Mouse (Mus musculus) liver, embryonic 13.5 days (tissue): ENCODE data around the gene Cldn10. TPM values are rescaled to one million over a fixed set of nuclear protein-coding genes. Genes with fewer than 3 reads are reported as not detected.

Experiments used
- ATAC-seq: fragments of 200-750 bp; cut with Nextera tagmentation; 2 replicates; pipeline ENCODE4 v1.8.0; 2017; ENCODE audit warnings: low read depth, mild to moderate bottlenecking, moderate number of reproducible peaks, moderate library complexity
- DNase-seq: peaks from one replicate; pipeline ENCODE4 v3.0.0; 2022
- H3K27ac ChIP-seq: fragments of 300-500 bp; sonication (generic); 2 replicates; pipeline ENCODE4 v1.5.1; 2015; ENCODE audit warnings: moderate library complexity, mild to moderate bottlenecking, inconsistent platforms
- H3K27me3 ChIP-seq: fragments of 300-500 bp; sonication (generic); 2 replicates; pipeline ENCODE4 v1.6.1; 2015; ENCODE audit warnings: mild to moderate bottlenecking, inconsistent platforms
- H3K36me3 ChIP-seq: fragments of 300-500 bp; sonication (generic); 2 replicates; pipeline ENCODE4 v1.6.1; 2015; ENCODE audit warnings: mild to moderate bottlenecking, inconsistent platforms
- H3K4me1 ChIP-seq: fragments of 300-500 bp; sonication (generic); replicated peaks from 2 replicates; pipeline ENCODE4 v1.6.1; 2015; ENCODE audit warnings: inconsistent platforms
- H3K4me2 ChIP-seq: fragments of 300-500 bp; sonication (generic); 2 replicates; pipeline ENCODE4 v1.6.1; 2015; ENCODE audit warnings: inconsistent platforms, mild to moderate bottlenecking, moderate library complexity
- H3K4me3 ChIP-seq: fragments of 300-500 bp; sonication (generic); replicated peaks from 2 replicates; pipeline ENCODE4 v1.5.1; 2015; ENCODE audit warnings: mild to moderate bottlenecking, inconsistent platforms
- H3K9ac ChIP-seq: fragments of 300-500 bp; sonication (generic); 2 replicates; pipeline ENCODE4 v1.6.1; 2015; ENCODE audit warnings: mild to moderate bottlenecking, inconsistent platforms
- H3K9me3 ChIP-seq: fragments of 300-500 bp; sonication (generic); replicated peaks from 2 replicates; pipeline ENCODE4 v1.6.1; 2016; ENCODE audit warnings: inconsistent platforms
- WGBS: fragments of 180-500 bp; shearing (Covaris S2); methylation state at CpG from one replicate; pipeline ENCODE4 v1.1.7; 2015; ENCODE audit not compliant: insufficient replicate concordance; 5-methylcytosine and 5-hydroxymethylcytosine counted together
- polyA plus RNA-seq: library from polyadenylated mRNA; unstranded; fragments of >200 nt; fragmentation: Nextera tagmentation; extraction: Ambion mirVana; gene quantifications from 2 replicates; pipeline ENCODE4 v1.2.1, GENCODE M21; 2015

Gene Cldn10
- polyA plus RNA-seq, 1 experiment from 2014 or later: 0.20 TPM

DNA sequence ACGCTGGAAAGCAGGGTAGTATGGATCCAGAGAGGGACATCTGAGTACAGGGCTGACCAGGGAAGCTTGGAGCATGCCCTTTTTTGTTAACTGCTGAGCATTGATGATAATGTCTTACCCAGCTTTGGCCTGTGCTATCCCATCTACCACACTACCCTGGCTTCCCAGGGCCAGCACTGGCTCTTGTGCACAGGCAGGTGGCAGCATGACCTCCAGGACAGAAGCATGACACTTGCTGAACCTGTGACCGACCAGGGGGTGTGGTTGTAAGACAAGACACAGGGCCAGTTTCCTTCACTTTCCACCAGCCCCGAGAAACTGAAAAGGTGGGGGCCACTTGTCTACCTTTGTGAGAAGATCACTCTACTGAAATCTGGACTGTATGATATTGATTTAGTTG is 5.5 kb upstream of the Cldn10 start:
- no peaks in the 10 kb centered on the region for H3K9me3 ChIP-seq
- peak; percentile 89 for ATAC-seq
- 25% methylated on average over 3 of the region's 3 CpGs for WGBS
- H3K4me1 ChIP-seq: peaks cover 15% of the 10 kb centered on the region
- H3K27me3 ChIP-seq: no peaks in the 10 kb centered on the region
- peak; percentile 45 for DNase-seq
- no peak overlapping the region for H3K4me3 ChIP-seq
- no peaks in the 10 kb centered on the region for H3K36me3 ChIP-seq
- no peak overlapping the region for H3K4me2 ChIP-seq
- H3K9ac ChIP-seq: no peak overlapping the region
- H3K27ac ChIP-seq: no peak overlapping the region

GRCm38 (mm10) chr14:118783326-118783935 is 4.3 kb upstream of the Cldn10 start:
- 75% methylated on average over 17 of the region's 17 CpGs for WGBS
- H3K4me2 ChIP-seq: no peak overlapping the region

DNA sequence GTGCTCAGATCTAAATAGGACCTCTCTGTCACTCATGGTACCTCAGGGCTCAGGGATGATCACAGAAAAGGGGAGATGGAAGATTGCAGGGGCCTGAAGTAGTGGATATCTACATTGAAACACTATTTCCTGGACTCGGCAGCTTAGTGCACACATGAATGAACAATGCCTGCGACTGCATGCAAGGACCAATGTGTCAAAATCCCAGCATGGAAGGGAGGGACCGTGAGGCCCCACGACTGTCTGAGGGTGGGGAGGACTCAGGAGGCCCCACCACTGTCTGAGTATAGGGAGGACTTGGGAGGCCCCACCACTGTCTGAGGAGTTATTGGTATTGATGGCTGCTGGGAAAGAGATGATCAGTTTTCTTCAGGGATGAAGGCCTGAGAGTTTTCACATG is 2.5 kb downstream of the Cldn10 start:
- DNase-seq: no peak
- Histone ChIP-seq H3K9me3 (no peaks in the 10 kb centered on the region), H3K4me2 (no peak overlapping the region), H3K27me3 (no peaks in the 10 kb centered on the region), H3K4me3 (no peak overlapping the region), H3K27ac (peak overlapping the region; percentile 15; the same call in 1 of the 2 replicates), H3K9ac (peak overlapping the region; percentile 27), H3K36me3 (no peaks in the 10 kb centered on the region), H3K4me1 (peaks cover 51% of the 10 kb centered on the region)
- ATAC-seq: peak; percentile 35; the same call in 1 of the 2 replicates
- WGBS: 25% methylated on average over 4 of the region's 4 CpGs

More at GRCm38 (mm10) chr14:118783326-118783935, 4.3 kb upstream of the Cldn10 start:
- ATAC-seq: no peak; the same call in 1 of the 2 replicates
- H3K4me1 ChIP-seq: peaks cover 18% of the 10 kb centered on the region
- H3K4me3 ChIP-seq: no peak overlapping the region
- no peak overlapping the region for H3K9ac ChIP-seq
- no peaks in the 10 kb centered on the region for H3K9me3 ChIP-seq
- no peaks in the 10 kb centered on the region for H3K36me3 ChIP-seq
- peak overlapping the region; percentile 11; the same call in 1 of the 2 replicates for H3K27ac ChIP-seq
- no peak for DNase-seq
- H3K27me3 ChIP-seq: no peaks in the 10 kb centered on the region

DNA sequence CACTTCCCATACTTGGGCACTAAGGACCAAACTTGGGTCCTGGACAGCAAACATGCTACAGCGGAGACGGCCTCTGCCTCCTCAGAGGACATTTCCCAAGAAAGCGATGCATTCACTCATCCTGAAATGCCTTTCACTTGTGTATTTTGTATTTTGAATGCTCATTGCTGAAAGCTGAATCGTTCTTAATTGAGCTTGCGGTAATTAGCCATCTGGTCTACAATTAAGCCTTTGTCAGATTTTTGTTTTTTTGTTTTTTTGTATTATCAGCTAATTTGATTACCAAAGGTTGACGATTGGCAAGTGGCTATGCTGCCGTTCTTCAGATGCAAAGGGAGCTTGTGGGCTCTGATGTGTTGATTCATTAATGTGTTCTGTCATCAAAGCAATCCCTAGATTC is 5.2 kb downstream of the Cldn10 start:
- no peaks in the 10 kb centered on the region for H3K9me3 ChIP-seq
- DNase-seq: no peak
- no peak overlapping the region for H3K9ac ChIP-seq
- H3K27ac ChIP-seq: peak overlapping the region; percentile 100; the same call in 1 of the 2 replicates
- no peaks in the 10 kb centered on the region for H3K36me3 ChIP-seq
- no peak for ATAC-seq
- no peak overlapping the region for H3K4me2 ChIP-seq
- WGBS: 94% methylated on average over 7 of the region's 7 CpGs
- no peaks in the 10 kb centered on the region for H3K27me3 ChIP-seq
- peaks cover 68% of the 10 kb centered on the region for H3K4me1 ChIP-seq
- no peak overlapping the region for H3K4me3 ChIP-seq

DNA sequence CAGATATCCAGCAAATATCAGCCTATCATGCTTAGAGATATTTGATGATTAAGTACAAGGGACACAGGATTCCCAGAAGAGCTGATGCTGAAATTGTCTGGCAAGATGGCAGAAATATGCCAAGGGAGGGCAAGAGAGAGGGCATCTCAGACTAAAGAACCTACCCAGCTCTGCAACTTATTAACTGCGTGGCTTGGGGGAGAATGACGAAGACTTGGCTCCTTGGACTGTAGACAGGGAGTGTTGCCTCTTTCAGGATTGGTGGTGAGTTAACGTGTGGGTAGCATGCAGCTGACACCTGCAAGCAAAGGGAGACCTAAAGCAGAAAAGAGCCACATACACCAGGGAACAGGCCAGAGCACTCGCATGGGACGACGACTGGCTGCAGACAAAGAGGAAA is 5.7 kb downstream of the Cldn10 start:
- no peak overlapping the region for H3K4me2 ChIP-seq
- 89% methylated on average over 6 of the region's 6 CpGs for WGBS
- peaks cover 73% of the 10 kb centered on the region for H3K4me1 ChIP-seq
- no peak for DNase-seq
- H3K27me3 ChIP-seq: no peaks in the 10 kb centered on the region
- H3K27ac ChIP-seq: peak overlapping the region; percentile 100
- no peak for ATAC-seq
- H3K36me3 ChIP-seq: no peaks in the 10 kb centered on the region
- no peaks in the 10 kb centered on the region for H3K9me3 ChIP-seq
- H3K4me3 ChIP-seq: no peak overlapping the region
- no peak overlapping the region for H3K9ac ChIP-seq

DNA sequence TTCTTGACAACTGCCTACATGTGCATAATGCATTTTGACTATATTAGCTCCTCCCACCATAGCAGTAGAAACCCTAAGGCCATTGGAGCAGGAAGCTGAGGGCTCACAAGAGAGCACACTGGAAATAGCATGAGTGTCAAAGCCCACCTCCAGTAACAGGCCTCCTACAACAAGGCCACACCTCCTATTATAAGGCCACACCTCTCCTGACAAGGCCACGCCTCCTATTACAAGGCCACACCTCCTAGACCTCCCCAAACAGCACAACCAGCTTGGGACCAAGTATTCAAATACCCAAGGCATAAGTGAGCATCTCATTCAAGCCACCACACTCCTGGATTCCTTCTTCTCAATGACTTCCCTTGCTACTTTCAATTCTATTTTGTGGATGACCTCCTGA is 6.5 kb downstream of the Cldn10 start:
- Histone ChIP-seq H3K4me3 (no peak overlapping the region), H3K4me2 (peak overlapping the region; percentile 70; the same call in 1 of the 2 replicates), H3K9ac (no peak overlapping the region), H3K36me3 (no peaks in the 10 kb centered on the region), H3K4me1 (peaks cover 80% of the 10 kb centered on the region), H3K27me3 (no peaks in the 10 kb centered on the region), H3K27ac (peak overlapping the region; percentile 100), H3K9me3 (no peaks in the 10 kb centered on the region)
- WGBS: 48% methylated on average over 1 of the region's 1 CpGs
- ATAC-seq: no peak
- DNase-seq: peak; percentile 60

DNA sequence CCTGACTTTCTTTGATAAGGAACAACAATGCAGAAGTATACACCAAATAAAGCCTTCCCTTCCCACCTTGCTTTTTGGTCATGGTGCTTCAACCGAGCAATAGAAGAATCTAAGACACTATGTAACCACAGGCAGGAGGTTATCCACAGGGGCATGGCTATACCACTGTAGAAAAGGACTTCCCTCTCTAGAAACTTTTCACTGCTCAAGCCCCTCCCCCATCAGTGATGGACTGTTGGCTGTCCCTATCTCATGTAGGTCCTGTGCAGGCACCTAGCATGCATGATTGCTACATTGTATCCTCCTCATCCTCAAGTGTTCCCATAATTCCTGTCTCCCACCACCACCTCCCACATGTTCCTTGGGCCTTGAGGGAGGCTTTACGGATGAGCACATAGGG is 7.2 kb downstream of the Cldn10 start:
- Histone ChIP-seq H3K9ac (peak overlapping the region; percentile 54; the same call in 1 of the 2 replicates), H3K9me3 (no peaks in the 10 kb centered on the region), H3K36me3 (no peaks in the 10 kb centered on the region), H3K27ac (peak overlapping the region; percentile 100), H3K4me1 (peaks cover 86% of the 10 kb centered on the region), H3K4me2 (peak overlapping the region; percentile 70), H3K27me3 (no peaks in the 10 kb centered on the region), H3K4me3 (no peak overlapping the region)
- DNase-seq (peak; percentile 51), ATAC-seq (peak; percentile 25)
- 40% methylated on average over 2 of the region's 2 CpGs for WGBS

- Histone ChIP-seq H3K4me3 (peak overlapping the region; percentile 49), H3K27me3 (peaks cover 7% of the 10 kb centered on the region; the same call in 1 of the 2 replicates), H3K4me2 (peak overlapping the region; percentile 70), H3K27ac (peak overlapping the region; percentile 100), H3K4me1 (peaks cover 86% of the 10 kb centered on the region), H3K36me3 (no peaks in the 10 kb centered on the region), H3K9ac (peak overlapping the region; percentile 80), H3K9me3 (no peaks in the 10 kb centered on the region)
- DNase-seq: peak; percentile 82
- WGBS: 9% methylated on average over 10 of the region's 10 CpGs
- ATAC-seq: peak; percentile 93
Observed at GRCm38 (mm10) chr14:118795915-118796693, 8.4 kb downstream of the Cldn10 start.

DNA sequence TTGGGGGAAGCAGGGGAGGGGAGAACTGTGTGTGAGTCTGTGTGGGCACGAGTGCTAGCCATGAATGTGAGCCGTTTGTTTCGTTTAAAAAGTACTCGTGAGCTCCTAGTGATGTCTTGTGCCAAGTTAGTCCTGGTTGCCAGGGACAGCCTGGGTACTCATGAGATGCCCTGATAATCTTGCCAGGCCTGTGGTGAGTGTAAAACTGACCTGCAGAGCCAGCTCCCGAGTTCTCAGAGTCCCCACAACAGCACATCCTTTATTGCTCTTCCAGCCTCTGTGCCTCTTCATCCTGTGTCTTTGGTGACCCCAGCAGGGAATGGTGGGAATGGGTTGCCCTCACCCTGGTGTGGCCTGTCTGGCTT is 9.0 kb downstream of the Cldn10 start:
- Histone ChIP-seq H3K4me1 (peaks cover 80% of the 10 kb centered on the region), H3K4me3 (peak overlapping the region; percentile 49), H3K9me3 (no peaks in the 10 kb centered on the region), H3K9ac (peak overlapping the region; percentile 80), H3K36me3 (no peaks in the 10 kb centered on the region), H3K4me2 (peak overlapping the region; percentile 70), H3K27ac (peak overlapping the region; percentile 100), H3K27me3 (peaks cover 10% of the 10 kb centered on the region; the same call in 1 of the 2 replicates)
- WGBS: 16% methylated on average over 5 of the region's 5 CpGs
- DNase-seq: no peak
- peak; percentile 8; the same call in 1 of the 2 replicates for ATAC-seq

DNA sequence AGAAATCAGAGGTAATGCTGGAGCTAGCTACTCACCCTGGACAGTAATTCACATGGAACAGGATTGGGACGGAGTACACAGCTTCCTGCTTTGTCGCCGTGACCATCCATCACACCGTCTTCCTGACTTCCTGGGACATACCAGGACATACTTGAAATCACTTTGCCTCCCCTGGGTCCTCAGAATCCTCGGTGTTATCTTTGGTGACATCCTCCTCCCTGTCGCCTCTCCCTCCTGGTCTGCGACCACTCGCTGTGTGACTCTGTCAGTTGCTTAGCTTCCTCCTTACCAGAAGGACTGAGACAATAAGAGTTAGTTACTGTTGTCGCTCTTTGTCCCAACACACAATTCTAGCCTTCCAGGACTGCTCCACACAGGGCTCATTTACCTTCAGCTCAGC is 9.6 kb downstream of the Cldn10 start:
- no peak for DNase-seq
- peaks cover 75% of the 10 kb centered on the region for H3K4me1 ChIP-seq
- ATAC-seq: no peak
- H3K9me3 ChIP-seq: no peaks in the 10 kb centered on the region
- peak overlapping the region; percentile 80 for H3K9ac ChIP-seq
- 11% methylated on average over 9 of the region's 9 CpGs for WGBS
- H3K4me2 ChIP-seq: peak overlapping the region; percentile 70
- peak overlapping the region; percentile 100 for H3K27ac ChIP-seq
- H3K4me3 ChIP-seq: peak overlapping the region; percentile 49
- H3K27me3 ChIP-seq: peaks cover 10% of the 10 kb centered on the region; the same call in 1 of the 2 replicates
- no peaks in the 10 kb centered on the region for H3K36me3 ChIP-seq

DNA sequence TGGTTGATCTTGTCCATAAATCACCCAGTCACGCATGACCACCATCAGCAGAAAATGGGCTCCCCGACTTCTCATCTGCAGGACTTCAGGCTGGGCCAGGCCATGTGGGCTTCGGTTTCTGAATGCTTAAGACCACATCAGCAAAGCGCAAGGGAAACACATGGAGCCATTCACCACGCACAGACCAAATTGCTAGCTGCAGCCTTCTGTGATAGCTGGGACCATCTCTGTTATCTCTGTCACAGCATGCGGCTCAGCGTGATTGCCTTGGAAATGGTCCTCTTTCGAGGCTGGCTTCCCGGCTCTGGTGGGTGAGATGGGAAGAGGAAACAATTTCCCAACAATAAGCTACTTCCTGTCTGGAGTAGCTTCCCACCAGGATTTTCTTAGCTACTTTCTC is 12.2 kb downstream of the Cldn10 start:
- 14% methylated on average over 9 of the region's 9 CpGs for WGBS

More for the DNA sequence above, 12.2 kb downstream of the Cldn10 start:
- peak overlapping the region; percentile 34; the same call in 1 of the 2 replicates for H3K9ac ChIP-seq
- peak; percentile 49 for DNase-seq
- peaks cover 10% of the 10 kb centered on the region; the same call in 1 of the 2 replicates for H3K27me3 ChIP-seq
- 0 out of 2 replicates have a peak overlapping the region, but pooled peaks have one; percentile 13 for H3K4me2 ChIP-seq
- ATAC-seq: no peak
- H3K9me3 ChIP-seq: no peaks in the 10 kb centered on the region
- H3K27ac ChIP-seq: 0 out of 2 replicates have a peak overlapping the region, but pooled peaks have one; percentile 9
- H3K36me3 ChIP-seq: no peaks in the 10 kb centered on the region
- no peak overlapping the region for H3K4me3 ChIP-seq
- H3K4me1 ChIP-seq: peaks cover 60% of the 10 kb centered on the region
